Mouse (Mus musculus): ENCODE data around the gene Gm8220.
"Not testable (repeated sequence)": the region's sequence is repeated elsewhere in the genome, so short reads cannot be mapped to it uniquely, and the experiment has no call there.

- TF ChIP-seq POLR2A (IDR thresholded peaks at IDR 0.05; ENCODE audit: borderline replicate concordance, control insufficient read depth, low read depth, low read length); CTCF (IDR thresholded peaks at IDR 0.05; ENCODE audit: control insufficient read depth, insufficient read depth, low read length): not testable (repeated sequence)
These were observed 26.7 kb downstream of the Gm8220 start for GRCm38 (mm10) chr14:44312049-44312448.
